Mouse (Mus musculus) kidney, adult 2 months (tissue): ENCODE results near the gene Pla2g2c. TPM values are rescaled to one million over a fixed set of nuclear protein-coding genes. Genes with fewer than 3 reads are reported as not detected.

Source experiments
- DNase-seq: peaks from one replicate; pipeline ENCODE4 v3.0.0; 2021
- H3K27ac ChIP-seq: fragments of 200-500 bp; 2 replicates; pipeline ENCODE4 v1.5.1; 2012; ENCODE audit warnings: low read depth, low read length, control low read depth, inconsistent platforms; ENCODE audit not compliant: insufficient read depth
- H3K27me3 ChIP-seq: fragments of 200-500 bp; replicated peaks from 2 replicates; pipeline ENCODE4 v1.6.1; 2012; ENCODE audit warnings: mild to moderate bottlenecking, moderate library complexity, low read length, inconsistent platforms; ENCODE audit not compliant: control insufficient read depth, insufficient read depth
- H3K36me3 ChIP-seq: fragments of 200-500 bp; 2 replicates; pipeline ENCODE4 v1.6.1; 2012; ENCODE audit warnings: mild to moderate bottlenecking, moderate library complexity, low read length, inconsistent platforms; ENCODE audit not compliant: control insufficient read depth, insufficient read depth
- H3K4me1 ChIP-seq: fragments of 200-500 bp; 2 replicates; pipeline ENCODE4 v1.6.1; 2011; ENCODE audit warnings: low read length; ENCODE audit not compliant: control insufficient read depth, insufficient read depth
- H3K4me3 ChIP-seq: fragments of 200-500 bp; 2 replicates; pipeline ENCODE4 v1.5.1; 2011; ENCODE audit warnings: mild to moderate bottlenecking, low read depth, low read length, control low read depth; ENCODE audit not compliant: insufficient read depth
- CTCF ChIP-seq: fragments of 200-500 bp; conservative IDR thresholded peaks from 2 replicates; pipeline ENCODE4 v1.5.1; 2011; ENCODE audit warnings: low read depth, mild to moderate bottlenecking, control low read depth, low read length, moderate library complexity, mixed read lengths; ENCODE audit not compliant: insufficient read depth, insufficient read length
- POLR2A ChIP-seq: fragments of 200-500 bp; IDR thresholded peaks from one replicate; pipeline ENCODE4 v1.6.1; 2011; ENCODE audit warnings: low read depth, low read length, control low read depth
- WGBS: fragments of 180-500 bp; shearing (Covaris S2); methylation state at CpG from one replicate; pipeline ENCODE4 v1.1.7; 2018; 5-methylcytosine and 5-hydroxymethylcytosine counted together
- polyA plus RNA-seq: library from polyadenylated mRNA; depleted of rRNA; stranded (reverse); fragments of >200 nt; gene quantifications from 2 replicates; pipeline ENCODE4 v1.2.3, GENCODE M21; 2012

Gene Pla2g2c
- polyA plus RNA-seq, 1 experiment = 1.2 TPM

DNA sequence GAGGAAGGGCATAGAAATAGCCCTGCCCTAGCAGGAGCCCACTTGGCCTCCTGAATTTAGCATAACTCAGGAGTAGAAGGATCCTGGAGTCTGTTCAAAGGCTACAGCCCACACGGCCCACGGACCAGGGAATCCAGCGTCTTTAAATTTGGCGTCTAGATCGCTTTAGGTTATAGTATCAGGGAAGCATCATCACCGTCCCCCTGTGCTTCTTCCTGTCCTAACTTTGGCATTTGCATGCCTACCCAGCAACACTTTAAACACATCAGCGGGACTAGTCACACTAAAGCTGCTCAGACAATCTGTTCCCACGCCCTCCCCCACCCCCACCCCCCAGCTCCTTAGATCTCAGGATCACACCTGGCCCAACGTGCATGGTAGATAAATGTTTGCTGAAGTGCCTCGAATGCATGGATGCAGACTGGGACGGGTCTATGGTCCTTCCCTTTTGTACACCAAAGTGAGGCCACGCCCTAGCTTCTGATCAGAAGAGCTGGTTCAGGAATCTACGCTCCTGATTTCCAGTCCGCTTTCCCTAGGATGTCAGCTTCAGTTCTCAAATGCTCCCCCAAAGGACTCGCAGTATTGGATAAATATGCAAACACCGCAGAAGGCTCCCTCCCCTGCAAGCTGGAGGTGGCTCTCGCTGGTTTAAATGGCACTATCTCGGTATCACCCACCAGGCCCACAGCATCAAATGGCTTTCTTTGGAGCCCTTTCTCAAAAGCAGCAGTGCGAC is 33.0 kb upstream of the Pla2g2c start:
- H3K36me3 ChIP-seq = no peaks in the 10 kb centered on the region
- no peaks in the 10 kb centered on the region for H3K27me3 ChIP-seq
- WGBS = 36% methylated on average over 19 of the region's 19 CpGs
- H3K4me1 ChIP-seq = no peaks in the 10 kb centered on the region
- no peak overlapping the region for H3K27ac ChIP-seq
- no peak for TF ChIP-seq CTCF
- TF ChIP-seq POLR2A = no peak
- H3K4me3 ChIP-seq = no peak overlapping the region
- DNase-seq = no peak

DNA sequence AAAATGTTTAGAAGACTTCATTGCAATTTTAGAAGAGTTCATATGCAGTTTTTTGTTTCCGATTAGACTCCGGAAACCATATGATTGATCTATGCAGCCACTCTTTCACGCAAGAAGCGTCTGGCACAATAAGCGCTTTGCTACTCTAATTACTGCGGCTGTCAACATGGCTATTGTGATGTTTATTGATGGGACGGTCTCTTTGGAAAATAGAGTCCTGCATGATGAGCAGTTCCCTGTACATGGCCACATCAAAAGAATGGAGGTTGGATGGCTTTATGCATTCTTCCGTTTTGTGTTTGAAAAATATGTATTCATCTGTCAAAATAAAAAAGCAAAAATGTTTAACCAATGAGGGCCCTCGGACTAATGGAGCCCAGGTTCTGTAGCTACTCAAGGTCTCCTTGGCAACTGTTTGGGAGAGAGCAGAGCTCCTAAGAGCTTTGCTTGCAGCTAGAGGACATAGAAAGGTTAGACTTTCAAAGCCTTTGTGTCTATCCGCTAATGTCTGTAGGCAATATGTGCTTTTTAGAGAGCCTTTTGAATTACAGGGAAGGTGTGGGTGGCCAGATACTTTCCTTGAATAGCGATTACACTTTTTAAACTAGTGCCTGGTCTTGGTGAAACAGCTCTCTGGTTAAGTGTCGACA is 31.4 kb upstream of the Pla2g2c start:
- WGBS = 73% methylated on average over 12 of the region's 12 CpGs
- Histone ChIP-seq H3K4me1 (0 out of 2 replicates have a peak, but pooled peaks cover 2% of the 10 kb centered on the region), H3K27ac (no peak overlapping the region), H3K36me3 (no peaks in the 10 kb centered on the region), H3K27me3 (no peaks in the 10 kb centered on the region), H3K4me3 (no peak overlapping the region)
- no peak for DNase-seq
- no peak for TF ChIP-seq POLR2A
- TF ChIP-seq CTCF = no peak

DNA sequence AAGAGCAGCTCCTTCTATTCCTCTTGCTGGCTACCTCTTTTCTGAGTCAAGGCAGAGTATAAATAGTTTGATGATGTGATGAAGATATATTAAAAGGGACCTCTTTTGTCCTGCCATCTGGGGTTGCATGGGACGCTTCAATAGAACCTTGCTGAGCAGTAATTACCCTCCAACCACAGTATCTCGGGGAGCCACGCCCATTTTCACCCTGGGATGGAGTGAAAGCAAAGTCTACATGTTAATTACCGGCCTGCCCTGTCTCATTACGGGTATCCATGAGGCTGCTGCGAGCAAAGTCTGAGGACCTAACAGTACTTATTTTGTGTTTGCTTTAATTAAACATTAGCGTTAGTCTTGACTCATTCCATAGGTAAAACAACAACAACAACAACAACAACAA is 27.9 kb upstream of the Pla2g2c start:
- Histone ChIP-seq H3K4me1 (0 out of 2 replicates have a peak, but pooled peaks cover 2% of the 10 kb centered on the region), H3K27ac (no peak overlapping the region), H3K36me3 (no peaks in the 10 kb centered on the region), H3K27me3 (no peaks in the 10 kb centered on the region), H3K4me3 (no peak overlapping the region)
- DNase-seq = peak; percentile 71
- WGBS = 41% methylated on average over 7 of the region's 7 CpGs
- no peak for TF ChIP-seq CTCF
- TF ChIP-seq POLR2A = no peak

DNA sequence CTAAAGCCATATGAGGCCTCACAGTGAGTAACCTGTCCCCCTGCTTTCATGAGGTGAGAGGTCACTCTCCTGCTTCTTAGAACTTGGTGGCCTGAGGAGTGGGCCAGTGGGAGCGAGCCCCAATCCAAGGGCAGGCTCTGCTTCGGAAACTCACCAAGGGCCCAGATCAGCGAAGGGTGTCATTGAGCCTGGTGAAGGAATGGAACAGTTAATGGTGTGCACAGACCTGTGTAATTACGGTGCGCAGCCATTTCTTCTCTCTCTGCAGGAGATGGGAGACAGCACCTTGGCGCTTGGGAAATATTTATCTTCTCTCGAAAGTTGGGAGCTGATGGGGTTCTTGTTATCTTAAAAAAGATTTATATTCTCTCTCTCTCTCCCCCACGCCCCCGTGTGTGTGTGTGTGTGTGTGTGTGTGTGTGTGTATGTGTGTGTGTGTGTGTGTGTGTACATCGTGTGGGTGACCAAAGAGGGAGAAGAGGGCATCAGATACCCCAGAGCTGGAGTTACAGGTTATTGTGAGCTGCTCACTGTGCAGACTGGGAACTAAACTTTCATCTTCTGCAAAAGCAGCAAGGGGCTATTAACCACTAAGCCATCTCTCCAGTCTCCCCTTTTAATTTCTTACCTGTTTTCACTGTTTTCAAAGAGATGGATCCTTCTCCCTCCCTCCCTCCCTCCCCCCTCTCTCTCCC is 27.3 kb upstream of the Pla2g2c start:
- Histone ChIP-seq H3K27me3 (no peaks in the 10 kb centered on the region), H3K4me1 (0 out of 2 replicates have a peak, but pooled peaks cover 2% of the 10 kb centered on the region), H3K36me3 (no peaks in the 10 kb centered on the region), H3K4me3 (no peak overlapping the region), H3K27ac (no peak overlapping the region)
- 39% methylated on average over 10 of the region's 10 CpGs for WGBS
- no peak for DNase-seq
- TF ChIP-seq POLR2A = no peak
- no peak for TF ChIP-seq CTCF

DNA sequence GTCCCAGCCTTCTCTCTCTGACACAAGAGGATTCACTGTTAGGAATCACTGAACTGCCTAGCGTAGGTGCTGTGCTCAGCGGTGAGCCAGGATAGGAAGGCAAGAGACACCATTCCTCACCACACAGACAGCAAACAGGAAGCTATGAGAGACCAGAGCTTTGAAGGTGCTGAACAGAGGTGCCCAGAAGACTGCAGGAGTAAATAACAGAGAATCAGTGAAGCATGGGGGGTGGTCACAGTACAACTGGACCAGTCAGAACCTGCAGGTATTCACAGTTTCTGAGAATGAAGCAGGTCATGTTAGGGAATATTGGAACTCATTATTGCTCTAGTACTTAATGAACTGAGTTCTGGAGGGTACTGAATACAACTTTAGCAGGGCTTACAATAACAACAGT is 26.3 kb upstream of the Pla2g2c start:
- Histone ChIP-seq H3K36me3 (no peaks in the 10 kb centered on the region), H3K27me3 (no peaks in the 10 kb centered on the region), H3K4me1 (0 out of 2 replicates have a peak, but pooled peaks cover 2% of the 10 kb centered on the region), H3K27ac (no peak overlapping the region), H3K4me3 (no peak overlapping the region)
- TF ChIP-seq CTCF (no peak), POLR2A (no peak)
- DNase-seq = peak; percentile 82
- 45% methylated on average over 2 of the region's 2 CpGs for WGBS

GRCm38 (mm10) chr4:138700184-138700982 is 24.2 kb upstream of the Pla2g2c start:
- no peak overlapping the region for H3K27ac ChIP-seq
- 29% methylated on average over 15 of the region's 15 CpGs for WGBS
- peak; percentile 82 for DNase-seq

More at GRCm38 (mm10) chr4:138700184-138700982, 24.2 kb upstream of the Pla2g2c start:
- TF ChIP-seq POLR2A (no peak), CTCF (peak; percentile 80)
- 0 out of 2 replicates have a peak, but pooled peaks cover 2% of the 10 kb centered on the region for H3K4me1 ChIP-seq
- H3K27me3 ChIP-seq = no peaks in the 10 kb centered on the region
- H3K4me3 ChIP-seq = no peak overlapping the region
- no peaks in the 10 kb centered on the region for H3K36me3 ChIP-seq
